Mouse (Mus musculus) CH12F3 (cell line): Measurements from ENCODE around the gene Nucb1.
"Not testable (repeated sequence)": the region's sequence is repeated elsewhere in the genome, so short reads cannot be mapped to it uniquely, and the experiment has no call there.

ENCODE experiments used
- in situ Hi-C: fragments of 300-500 bp; cut with MboI; formaldehyde crosslinking; loops from 2 replicates; pipeline ENCODE4 v1.14.3; 2020; ENCODE audit warnings: low sequenced_read_pairs

Gene Nucb1

DNA sequence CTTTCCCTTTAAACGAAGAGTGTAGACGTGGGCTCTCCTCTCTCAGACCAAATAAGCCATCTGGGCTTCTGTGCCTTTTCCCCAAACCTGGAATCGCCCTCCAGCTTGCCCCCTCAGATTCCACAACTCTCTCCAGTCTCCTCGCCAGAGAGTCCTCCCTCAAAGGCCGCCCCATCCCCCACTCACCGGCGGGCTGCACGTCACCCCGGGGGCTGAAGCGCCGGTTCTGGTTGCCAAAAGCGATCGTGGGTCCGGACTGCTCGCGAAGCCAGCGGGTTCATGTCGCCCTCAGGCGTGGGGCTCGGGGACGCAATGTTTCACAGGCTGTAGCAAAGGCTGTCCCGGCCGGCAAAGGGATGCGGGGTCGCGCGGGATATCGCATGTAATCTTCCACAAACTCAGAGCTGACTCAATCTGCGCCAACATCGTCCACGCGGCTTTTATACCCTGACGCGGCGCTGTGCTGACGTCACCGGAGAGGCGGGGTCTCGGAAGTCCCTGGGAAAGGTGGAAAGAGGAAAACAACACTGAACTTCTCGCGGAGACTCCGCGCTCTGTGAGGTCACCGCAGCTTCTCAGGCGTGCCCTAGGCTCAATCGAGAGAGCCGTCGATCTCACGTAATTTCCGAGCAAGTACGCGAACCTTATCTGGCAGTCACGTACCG is 15.7 kb upstream of the Nucb1 start, which contains the start of the genes Ppp1r15a and Plekha4:
Gene Ppp1r15a, minus strand, starts transcription at position 460 of the 665 bp plus-strand sequence.
Gene Plekha4, plus strand, starts transcription at position 522 of the 665 bp plus-strand sequence.
- in situ Hi-C loops = no loop called here

DNA sequence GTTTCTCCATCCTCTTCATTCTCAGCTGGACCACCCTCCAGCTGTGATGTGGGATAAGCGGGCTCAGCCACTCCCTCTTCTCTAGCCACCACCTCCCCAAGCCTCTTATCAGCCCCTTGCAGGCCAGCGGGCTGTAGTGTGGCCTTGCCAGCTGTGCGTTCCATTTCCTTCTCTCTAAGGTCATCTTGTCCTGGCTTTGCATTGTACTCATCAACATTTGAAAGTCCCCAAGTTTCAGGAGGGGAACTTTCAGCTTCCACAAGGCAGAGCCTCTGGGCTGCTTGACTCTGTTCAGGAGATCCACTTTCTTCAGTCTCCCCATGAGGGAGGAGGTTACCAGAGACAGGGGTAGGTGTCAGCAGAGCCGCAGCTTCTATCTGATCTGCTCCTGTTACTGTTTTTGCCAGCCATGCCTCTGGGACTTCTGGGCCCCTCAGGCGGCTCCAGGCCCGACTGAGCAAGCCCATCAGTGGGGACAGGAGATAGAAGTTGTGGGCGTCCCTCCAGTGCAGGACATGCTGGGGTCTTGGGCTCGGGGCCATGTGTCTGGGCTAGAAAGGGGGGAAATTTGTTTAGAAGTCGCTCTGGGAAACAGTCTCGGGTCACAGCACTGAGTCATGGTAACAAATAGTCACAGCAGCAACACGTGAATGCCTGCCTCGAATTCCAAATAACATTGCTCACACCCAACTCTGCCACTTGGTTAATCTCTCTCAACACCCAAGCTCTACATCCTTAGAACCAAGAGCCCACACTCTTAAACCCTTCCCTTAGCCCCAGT is 14.8 kb upstream of the Nucb1 start:
- in situ Hi-C loops = no loop called here

DNA sequence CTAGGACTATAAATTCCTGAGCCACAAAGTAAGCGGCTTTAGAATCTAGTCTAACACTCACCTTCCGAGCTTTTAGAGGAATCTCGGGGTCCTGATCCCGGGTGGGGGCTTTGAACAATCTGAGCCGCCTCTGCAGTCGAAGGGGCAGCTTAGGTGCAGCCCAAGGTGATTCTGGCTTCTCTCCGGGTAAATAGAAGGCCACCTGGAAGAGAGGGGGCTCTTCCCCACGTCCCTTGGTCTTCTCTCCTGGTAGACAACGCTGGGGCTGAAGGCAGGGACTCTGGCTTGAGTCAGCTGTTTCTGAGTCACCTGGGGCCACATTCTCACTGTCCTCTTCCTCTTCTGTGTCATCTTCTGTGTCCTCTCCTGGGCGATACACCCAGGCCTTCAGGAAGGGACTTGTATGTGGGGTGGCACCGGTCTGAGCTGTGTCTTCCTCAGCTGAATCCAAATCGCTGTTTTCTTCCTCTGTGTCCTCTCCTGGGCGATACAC is 13.5 kb upstream of the Nucb1 start:
- in situ Hi-C loops = no loop called here

DNA sequence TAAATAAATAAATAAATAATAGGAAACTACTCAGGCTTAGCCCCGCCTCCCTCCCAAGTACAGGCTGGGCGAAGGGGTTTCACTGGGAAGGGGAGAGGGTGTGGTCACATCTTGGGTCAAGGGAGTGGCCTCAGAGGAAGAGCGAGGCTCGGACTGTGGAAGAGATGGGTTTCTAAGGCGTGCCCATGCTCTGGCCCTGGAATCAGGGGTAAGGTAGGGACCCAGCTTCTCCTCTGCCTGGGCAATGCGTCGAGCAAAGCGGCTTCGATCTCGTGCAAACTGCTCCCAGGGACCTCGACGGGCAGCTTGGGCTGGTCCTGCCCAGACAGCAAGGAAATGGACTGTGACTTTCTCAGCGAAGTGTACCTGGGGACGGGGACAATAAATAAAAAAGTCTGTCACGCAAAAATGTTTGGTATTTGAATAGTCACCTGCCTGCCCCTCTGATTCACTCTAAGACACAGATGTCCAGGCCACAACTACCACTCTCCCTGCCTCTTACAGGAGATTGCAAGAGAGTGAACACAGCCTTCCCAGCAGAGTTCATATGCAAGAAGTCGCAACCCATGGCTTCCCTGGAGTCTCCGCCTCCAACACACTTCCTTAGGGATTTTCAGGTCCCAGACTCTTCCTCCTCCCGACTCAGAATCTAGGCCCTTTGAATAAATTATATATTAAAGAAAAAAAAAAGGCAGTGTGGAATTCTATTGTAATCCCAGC is 12.9 kb upstream of the Nucb1 start:
- in situ Hi-C loops = no loop called here

DNA sequence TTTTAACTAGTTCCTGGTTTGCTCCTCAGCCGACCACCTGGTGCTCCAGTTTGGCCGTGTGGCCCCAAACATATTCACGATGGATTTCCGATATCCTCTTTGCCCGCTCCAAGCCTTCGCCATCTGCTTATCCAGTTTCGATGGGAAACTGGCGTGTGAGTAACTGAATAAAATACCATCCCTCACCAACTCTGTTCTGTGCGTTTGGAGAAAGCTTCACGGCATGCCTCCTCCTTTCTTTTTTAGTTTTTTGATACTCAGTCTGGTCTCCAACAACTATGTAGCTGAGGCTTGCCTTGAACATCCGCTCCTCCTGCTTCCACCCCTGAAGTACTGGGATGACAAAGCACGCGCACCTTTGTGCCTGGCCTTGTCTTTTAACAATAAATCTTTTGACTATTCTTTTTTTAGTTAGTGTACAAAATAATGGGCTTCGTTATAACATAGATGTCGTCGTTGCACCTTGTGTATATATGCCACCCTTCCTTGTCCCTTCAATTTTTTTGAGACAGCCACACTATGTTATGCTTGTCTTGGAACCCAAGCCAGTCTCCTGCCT is 12.1 kb upstream of the Nucb1 start:
- in situ Hi-C loops = no loop called here

DNA sequence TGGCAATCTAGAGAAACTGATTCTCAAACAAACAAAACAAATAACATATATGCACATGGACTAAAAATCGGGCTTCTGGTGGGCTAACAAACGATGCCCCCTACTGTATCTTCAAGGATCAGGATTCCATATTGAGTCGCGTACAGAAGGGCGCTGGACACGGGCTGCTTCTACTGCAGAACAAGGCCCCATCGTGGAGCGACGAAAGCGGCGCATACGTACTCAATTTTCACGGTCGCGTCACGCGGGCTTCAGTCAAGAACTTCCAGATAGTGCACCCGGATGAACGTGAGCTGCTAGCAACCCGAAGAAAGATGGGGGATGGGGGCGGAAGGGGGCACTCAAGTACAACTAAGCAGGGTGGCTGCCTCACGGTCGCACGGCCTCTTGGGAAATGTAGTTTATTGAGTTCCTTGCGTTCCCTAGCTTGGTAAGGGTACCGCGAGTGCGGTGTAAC is 11.6 kb upstream of the Nucb1 start:
- in situ Hi-C loops = no loop called here

DNA sequence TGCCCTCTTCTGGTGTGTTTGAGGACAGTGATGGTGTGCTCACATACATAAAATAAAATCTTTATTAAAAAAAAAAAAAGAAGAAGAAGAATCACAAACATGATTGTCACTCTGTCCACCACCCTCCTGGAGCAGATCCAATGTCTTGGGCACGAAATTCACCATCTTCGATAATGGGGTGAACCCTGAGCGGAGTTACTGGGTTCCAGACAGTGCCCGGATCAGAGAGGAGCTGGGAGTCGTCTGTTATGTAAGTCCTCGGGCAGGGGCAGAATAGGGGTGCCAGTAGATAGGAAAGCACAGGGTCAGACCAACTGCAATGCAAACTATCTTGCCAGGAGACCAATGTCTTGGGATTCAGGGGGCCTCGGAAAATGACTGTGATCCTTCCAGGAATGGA is 10.4 kb upstream of the Nucb1 start:
- in situ Hi-C loops = no loop called here

DNA sequence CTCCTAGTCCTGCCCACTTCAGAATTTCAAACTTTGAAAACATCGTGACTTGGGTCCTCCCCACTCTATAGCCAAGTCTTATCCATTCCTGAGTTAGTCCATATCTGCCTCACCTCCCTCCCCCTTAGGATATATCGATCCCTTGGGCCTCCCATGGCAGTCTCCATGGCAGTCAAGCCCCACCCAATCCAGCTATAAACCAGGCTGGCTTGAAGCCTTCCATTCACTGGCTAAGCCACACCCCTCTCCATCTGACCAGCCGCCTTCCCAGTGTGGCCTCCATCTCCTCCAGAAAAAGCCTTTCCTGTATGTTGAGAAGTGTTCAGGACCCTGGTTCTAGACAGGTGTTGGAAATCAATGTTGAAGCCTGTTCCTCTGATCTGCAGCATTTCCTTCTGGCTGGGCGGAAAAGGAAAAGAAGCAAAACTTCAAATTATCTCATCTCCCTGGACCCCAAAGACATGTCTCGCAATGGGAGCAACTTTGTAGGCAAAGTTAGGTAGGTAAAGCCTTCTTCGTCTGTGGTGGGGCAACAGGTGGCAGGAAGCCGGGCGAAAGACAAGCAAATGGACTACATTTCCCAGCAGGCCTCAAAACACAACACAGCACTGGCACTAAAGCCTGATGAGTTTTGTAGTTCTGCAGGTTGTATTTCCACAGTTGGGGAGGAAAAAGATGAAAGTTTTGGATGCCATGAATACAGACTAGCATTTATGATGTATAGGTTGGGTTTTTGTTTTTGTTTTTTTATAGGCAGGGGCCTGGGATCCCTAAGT is 9.3 kb upstream of the Nucb1 start:
- in situ Hi-C loops = no loop called here

DNA sequence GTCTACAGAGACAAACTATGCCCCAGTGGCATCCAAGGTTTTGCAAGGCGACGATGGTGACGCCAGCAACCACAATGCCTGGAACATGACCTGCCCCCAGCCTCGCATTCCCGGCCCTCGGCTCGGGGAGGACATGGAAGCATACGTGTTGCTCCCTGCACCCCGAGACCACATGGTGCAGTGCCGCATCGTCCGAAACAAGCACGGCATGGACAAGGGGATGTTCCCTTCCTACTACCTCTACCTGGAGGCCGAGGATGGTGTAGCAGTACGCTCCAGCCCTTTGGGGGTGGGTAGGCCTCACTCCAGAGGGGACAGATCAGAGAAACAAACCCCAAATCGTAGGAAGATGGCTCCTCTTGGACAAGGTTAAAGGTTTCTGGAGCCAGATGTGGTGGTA is 8.4 kb upstream of the Nucb1 start:
- in situ Hi-C loops = no loop called here

DNA sequence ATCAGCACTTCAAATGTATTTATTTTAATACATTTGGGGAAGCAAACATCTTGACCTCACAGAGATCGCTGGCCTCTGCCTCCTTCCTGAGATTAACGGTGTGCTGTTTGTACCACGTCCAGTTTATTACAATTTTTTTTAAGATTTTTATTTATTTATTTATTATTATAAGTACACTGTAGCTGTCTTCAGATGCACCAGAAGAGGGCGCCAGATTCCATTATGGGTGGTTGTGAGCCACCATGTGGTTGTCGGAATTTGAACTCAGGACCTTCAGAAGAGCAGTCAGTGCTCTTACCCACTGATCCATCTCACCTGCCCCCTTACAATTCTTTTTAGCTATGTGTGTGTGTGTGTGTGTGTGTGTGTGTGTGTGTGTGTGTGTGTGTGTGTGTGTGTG is 6.6 kb upstream of the Nucb1 start:
- in situ Hi-C loops = not testable (repeated sequence)

DNA sequence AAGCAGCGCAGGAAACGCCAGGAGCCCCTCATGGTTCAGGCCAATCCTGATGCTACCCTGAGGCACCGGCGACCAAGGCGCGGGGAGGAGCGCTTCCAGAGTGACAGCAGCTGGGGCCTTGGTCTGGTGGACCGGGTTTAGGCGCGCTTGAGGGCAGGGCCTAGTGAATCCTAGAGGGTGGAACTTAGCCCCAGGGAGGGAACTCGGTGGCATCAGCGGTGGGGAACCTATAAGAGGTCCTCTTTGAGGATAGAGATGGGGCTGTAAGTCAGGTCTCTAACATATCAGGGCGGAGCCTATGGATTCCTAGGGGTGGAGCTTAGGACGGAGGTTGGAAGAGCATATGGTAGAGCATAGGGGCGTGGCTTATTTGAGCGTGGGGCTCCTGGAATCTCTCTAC is 5.2 kb upstream of the Nucb1 start:
- in situ Hi-C loops = no loop called here

DNA sequence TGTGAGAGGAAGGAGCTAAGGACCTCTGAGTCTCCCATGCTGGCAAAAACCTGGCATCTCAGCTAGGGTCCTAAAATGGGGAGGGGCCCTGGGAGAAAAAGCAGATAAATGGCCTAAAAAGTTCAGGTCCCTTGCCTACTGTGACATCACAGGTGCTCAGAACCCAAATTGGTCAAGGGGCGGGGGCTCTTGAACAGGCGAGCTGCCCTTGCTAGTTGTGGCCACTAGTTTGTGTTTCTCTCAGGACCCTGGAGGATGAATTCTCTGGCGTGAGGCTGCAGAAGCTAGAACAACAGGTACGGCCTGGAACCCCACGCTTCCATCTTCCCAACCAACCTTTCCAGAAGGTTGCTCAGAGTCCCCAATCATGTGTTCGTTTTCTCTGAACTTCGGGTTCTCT is 4.2 kb upstream of the Nucb1 start:
- in situ Hi-C loops = no loop called here

DNA sequence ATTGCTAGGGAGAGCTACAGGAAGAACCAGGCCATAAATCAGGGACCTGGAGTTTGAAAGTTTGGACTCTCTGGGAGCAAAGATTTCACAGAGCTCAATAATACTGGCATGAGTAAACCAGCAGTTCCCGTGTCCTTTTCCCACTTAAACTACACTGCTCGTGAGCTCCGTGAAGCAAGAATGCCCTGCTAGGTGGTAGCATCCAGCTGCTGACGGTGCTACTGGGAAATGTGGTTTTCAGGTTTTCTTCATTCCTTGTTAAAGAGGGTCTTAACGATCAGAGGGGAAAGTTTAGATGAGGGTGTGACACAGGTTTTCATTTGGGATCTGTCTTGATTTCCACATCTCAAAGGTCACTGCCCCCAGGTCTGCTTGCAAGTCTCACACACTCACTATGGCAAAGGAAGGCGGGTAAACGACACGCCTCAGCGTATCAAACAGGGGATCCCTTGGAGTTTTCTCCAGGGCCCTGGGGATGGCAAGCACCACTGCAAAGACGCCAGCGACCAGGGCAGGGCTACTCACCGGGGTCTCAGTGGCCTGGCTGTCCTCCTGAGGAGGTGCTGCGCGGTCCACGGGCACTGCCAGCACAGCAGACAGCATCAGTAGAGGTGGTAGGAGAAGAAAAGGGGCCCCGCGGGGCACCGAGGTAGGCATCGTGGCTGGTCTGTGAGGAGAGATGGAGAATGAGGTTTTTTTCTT is 874 bp downstream of the Nucb1 start:
- in situ Hi-C loops = no loop called here

DNA sequence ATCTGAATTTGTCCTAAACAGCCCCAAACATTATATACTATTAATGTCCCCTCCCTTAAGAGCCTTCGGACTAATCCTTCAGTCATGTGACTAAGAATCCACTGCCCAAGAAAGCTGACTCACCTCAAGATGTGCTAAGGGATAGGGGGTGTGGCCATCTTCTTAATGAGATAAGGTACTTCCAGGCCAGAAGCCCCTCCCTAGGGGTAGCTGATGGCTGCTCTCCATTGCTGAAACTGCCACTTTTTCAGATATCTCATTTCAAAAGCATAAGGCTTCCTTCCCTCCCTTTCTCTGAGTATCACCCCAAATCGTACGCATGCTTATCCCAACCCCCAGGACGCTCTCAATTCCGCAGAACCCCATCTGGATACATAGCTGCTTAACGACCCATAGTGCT is 1.6 kb downstream of the Nucb1 start:
- in situ Hi-C loops = no loop called here

DNA sequence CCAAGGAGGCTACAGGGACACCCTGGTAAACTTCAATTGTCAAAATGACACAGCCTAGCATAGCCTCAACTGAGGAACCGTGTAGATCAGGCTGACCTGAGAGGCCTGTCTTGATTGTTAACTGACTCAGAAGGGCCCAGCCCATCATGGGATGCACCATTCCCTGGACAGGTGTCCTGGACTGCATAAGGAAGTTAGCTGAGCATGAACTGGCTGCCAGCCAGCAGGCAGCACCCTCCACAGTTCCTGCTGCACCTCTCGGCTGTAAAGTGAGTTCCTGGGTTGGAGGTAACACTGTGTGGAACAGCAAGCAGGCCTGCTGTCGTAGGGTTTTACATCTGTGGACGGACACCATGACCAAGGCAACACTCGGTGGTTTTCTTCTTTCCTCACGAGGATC is 2.6 kb downstream of the Nucb1 start:
- in situ Hi-C loops = no loop called here

DNA sequence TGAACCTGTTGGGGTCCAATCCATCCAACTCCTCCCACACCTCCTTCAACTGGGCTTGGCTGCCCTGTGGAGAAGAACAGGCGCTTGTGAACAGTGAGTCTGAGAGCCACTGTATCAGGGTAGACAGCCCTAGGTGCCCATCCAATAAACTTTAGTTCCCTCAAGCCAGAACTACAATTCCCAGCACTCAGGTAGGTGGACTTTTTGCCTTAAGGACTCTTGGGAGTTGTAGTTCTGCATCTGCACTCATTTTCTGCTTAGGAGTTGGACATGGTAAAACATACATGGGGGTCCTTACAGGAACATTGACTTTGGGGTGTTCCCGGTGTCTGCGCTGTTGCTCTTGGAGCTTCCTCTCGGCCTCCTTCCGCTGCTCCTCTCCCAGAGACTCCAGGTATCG is 11.8 kb downstream of the Nucb1 start:
- in situ Hi-C loops = no loop called here

DNA sequence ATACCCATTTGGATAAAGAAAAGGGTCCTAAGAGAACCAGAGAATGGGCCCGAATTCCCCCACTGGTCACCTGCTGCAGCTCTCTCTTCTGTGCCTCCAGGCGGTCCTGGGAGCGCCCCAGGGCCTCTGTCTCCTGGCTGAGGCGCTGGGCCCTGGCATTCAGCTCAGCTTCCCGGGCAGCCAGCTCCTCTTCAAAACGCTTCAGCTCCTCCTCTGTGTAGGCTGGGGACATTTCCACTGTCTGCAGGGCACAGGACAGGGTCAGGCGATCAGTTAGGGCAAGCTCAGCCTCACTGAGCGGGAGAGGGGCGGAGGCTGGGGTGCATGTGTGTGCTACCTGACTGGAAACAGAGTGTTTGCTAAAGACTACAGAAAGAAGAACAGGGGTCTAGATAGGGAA is 15.7 kb downstream of the Nucb1 start:
- in situ Hi-C loops = no loop called here

DNA sequence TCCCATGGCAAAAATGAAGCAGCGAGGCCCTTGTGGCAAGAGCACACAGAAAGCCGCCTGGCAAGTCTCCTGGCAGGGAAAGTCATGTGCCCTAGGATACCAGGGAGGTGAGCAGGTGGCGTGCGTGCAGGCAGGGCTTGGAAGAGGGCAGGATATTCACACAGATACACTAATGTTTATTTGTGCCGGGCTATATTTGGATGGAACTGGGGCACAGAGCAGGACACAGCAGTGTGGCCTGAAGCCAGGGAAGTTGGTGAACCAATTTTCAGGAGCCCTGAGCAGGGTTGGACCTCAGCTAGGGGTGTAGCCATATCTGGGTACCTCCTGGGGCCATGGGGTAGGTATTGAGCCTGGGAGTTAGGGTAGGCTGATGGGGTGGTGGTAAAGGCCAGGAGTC is 17.3 kb downstream of the Nucb1 start:
- in situ Hi-C loops = no loop called here

DNA sequence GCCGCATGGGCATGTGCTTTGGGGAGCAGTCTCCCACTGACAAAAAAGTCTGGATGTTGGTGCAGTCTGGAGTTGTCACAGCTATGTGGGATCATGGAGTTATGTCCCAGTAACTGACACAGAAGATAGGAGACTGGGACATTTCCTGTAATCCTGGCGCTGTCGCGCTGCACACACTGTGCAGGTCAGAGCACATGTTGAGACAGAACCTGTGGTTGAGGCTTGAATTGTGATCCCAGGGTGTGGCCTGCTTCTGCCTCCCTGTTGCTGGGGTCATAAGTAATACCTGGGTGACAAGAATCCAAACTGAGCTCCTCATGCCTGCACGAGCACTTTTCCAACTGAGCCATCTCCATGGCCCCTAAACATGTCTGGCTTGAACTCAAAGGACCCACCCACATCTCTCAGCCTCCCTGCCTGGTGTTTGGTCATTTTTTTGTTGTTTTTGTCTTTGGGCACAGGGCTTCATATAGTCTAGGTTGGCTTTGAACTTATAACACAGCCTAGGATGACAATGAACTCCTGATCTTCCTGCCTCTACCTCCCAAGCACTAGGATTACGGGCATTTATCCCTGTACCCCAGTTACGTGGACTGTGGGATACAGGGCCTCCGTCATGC is 17.9 kb downstream of the Nucb1 start:
- in situ Hi-C loops = no loop called here
